Mouse (Mus musculus) heart, adult 2 months (tissue): ENCODE results near the gene Trappc10.

Source experiments
- CTCF ChIP-seq: fragments of 200-600 bp; IDR thresholded peaks from 2 replicates; pipeline ENCODE4 v1.8.1; 2022; ENCODE audit warnings: antibody characterized with exemption, mild to moderate bottlenecking, moderate library complexity
- EP300 ChIP-seq: fragments of 200-500 bp; IDR thresholded peaks from 2 replicates; pipeline ENCODE4 v1.6.1; 2011; ENCODE audit warnings: low read depth, low read length, control low read depth; ENCODE audit not compliant: insufficient read depth
- POLR2A ChIP-seq: fragments of 200-500 bp; IDR thresholded peaks from 2 replicates; pipeline ENCODE4 v1.6.1; 2011; ENCODE audit warnings: mild to moderate bottlenecking, low read depth, low read length, control low read depth; ENCODE audit not compliant: insufficient read depth

DNA sequence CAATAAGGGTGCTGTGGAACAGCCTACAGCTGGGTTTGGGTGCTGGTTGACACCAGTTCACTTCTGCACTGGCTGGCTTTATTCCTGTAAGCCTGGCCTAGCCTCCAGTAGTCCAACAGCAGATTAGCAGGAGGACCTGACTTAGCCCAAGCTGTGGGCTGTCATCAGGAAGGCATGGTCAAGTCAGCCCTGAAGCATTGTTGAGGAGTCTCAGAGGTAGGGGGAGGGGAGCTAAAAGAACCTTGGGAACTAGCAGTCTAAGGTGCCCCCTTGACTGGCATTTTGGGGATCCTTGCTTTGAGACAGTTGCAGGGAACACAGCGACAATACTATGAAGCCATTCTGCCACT, 104.2 kb downstream of the Trappc10 start:
- no peak for TF ChIP-seq CTCF
- TF ChIP-seq POLR2A, result no peak
- TF ChIP-seq EP300, result no peak
